Mouse (Mus musculus): ENCODE data around the gene Emilin2.
"Not testable (repeated sequence)": the region's sequence is repeated elsewhere in the genome, so short reads cannot be mapped to it uniquely, and the experiment has no call there.

Emilin2 gene

DNA sequence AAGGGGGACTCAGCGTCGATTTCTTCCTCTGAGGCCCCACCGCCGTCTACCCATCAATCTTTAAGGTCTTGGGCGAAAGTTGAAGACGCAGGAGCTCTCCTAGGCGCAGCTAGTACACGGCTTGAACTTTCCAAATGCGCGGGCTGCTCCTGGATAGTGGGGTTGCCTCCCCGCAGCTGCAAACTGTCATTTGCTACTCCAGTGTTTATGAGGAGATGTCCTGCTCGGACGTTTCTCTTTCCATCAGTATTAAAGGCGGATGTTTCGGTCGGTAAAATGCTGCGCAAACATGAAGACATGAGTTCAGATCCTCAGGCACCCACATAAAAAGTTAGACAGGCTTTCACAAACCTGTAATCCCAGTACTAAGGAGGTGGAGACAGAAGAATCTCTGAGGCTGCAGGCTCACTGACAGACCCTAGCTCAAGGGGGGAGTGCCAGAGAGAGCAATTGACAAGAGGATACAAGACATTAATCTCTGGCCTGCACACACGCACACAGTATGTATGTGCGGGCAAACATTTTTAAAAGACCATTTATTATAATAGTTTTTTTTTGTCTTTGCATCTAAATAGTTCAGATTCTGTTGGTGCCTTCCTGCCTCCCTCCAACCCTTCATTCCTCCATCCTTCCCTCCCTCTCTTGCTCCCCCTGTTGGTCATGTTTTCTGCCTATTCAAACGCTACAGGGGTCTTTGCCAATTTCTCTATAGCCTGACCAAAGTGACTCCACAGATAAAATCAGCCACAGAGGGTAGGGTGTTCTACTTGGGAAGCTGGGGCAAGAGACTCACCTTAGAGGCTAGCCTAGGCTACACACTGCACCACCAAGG, at the start of gene Emilin2:
Gene Emilin2 (minus strand): TSS at position 639 of the 832 bp plus-strand sequence.
- DNase-seq = no peak

DNA sequence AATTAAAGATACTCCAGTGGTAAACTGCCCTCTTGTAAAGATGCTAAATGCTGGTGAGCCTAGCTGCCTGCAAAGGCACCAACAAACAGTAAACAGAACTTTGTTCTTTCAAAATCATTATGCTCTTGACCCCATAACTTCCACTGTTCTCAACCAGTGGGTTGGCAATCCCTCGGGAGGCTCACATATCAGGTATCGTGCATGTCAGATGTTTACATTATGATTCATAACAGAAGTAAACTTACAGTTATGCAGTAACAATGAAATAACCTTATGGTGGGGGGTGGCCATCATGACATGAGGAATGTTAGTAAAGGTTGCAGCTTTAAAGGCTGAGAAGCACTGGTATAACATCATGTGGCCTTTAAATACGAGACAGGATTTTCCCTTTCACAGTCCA, 43.7 kb upstream of the Emilin2 start:
- DNase-seq = no peak

GRCm38 (mm10) chr17:71354205-71354604, 42.4 kb upstream of the Emilin2 start:
- no peak for DNase-seq

GRCm38 (mm10) chr17:71348188-71348587, 36.4 kb upstream of the Emilin2 start:
- DNase-seq = no peak

- no peak for DNase-seq
These were observed 30.2 kb upstream of the Emilin2 start for GRCm38 (mm10) chr17:71342006-71342405.

- DNase-seq = no peak
These were observed 26.8 kb upstream of the Emilin2 start for GRCm38 (mm10) chr17:71338627-71339026.

DNA sequence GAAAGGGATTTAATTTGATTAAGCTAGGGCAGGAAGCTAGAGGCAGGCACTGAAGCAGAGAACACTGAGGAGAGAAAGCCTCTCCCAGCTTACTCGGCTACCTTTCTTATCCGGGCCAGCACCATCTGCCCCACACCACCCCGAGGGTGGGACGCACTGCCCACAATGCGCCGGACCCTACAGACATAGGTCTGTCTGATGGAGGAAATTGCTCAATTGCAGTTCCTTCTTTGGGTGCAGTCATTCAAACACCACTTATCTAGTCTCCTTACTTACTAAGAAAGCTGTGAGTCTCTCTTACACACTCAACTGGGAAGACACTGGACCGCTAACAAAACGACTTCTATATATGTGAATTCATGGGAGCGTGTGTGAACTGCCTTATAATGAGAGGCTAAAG, 25.8 kb upstream of the Emilin2 start:
- DNase-seq = no peak

- DNase-seq = no peak
These were observed 24.6 kb upstream of the Emilin2 start for GRCm38 (mm10) chr17:71336421-71336820.

- no peak for DNase-seq
These were observed 20.5 kb upstream of the Emilin2 start for GRCm38 (mm10) chr17:71332298-71332697.

DNA sequence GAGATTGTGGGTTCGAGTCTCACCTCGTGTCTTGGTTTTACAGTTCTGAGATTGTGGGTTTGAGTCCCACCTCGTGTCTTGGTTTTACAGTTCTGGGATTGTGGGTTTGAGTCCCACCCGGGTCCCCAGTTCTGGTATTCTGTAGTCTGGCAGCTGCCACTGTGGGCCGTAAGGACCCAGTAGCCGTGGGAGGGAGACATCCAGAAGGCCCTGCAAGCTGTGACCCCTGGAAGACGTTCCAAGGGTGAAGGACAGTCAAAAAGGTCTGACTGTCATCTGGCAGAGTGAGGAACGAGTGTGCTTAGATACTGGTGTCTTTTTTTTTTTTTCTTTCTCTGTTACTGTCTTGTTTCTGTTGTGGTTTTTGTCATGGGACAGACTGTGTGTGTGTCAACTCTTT, 9.0 kb upstream of the Emilin2 start:
- DNase-seq = not testable (repeated sequence)

GRCm38 (mm10) chr17:71319361-71319760, 7.6 kb upstream of the Emilin2 start:
- no peak for DNase-seq

- DNase-seq = no peak
These were observed 5.8 kb upstream of the Emilin2 start for GRCm38 (mm10) chr17:71317571-71317970.

DNA sequence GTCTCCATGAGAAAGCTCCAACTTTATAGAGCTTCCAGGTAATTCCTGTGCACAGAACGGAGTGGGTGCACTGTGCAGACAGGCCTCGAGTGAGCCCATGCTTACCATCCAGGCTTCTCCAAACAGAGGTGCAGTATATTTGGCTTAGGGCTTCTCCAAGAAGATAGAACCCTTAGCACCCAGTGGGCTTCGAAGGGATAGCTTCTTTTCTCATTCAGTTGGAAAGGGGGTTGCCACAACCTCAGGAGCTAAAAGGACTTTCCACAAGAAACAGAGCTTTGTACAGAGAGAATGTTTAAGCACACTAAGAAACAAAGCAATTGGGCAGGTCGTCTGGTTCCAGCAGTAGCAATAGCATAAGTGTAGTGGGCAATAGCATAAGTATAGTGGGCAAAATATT, 2.5 kb upstream of the Emilin2 start:
- DNase-seq = no peak

- no peak for DNase-seq
These were observed 1.1 kb downstream of the Emilin2 start for GRCm38 (mm10) chr17:71310486-71311339.

DNA sequence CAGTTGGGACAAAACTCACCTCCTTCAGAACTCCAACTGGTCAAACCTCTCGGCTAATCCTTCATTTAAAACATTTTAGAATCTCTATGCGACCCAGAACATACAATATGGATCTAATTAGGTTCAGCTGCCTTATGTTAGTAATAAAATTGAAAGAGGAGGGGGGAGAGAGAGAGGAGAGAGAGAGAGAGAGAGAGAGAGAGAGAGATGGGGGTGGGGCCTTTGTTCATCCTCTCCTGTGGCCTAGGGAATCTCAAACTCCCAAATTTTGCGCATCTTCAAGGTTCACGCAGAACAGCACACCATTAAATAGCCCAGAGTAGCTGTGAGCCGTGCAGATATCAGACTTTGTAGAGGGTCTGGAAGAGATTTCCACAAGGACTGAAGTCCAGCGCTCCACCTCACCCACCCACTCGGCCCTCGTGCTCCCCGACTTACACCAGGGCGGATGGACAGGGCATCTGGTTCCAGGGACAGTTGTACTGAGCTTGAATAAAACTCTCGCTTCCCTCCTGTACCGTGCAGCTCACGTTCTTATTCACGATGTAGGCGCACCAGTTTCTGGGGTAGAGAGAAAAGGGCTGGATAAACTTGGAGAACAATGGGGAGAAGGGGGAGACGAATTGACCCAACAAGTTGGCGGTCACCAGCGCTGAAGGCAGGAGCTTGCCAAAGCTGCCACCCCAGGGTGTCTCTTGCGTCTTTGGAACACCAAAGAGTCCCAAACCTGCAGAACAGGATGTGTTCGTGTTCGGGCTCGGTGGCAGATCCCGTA, 1.9 kb downstream of the Emilin2 start:
- DNase-seq = no peak

DNA sequence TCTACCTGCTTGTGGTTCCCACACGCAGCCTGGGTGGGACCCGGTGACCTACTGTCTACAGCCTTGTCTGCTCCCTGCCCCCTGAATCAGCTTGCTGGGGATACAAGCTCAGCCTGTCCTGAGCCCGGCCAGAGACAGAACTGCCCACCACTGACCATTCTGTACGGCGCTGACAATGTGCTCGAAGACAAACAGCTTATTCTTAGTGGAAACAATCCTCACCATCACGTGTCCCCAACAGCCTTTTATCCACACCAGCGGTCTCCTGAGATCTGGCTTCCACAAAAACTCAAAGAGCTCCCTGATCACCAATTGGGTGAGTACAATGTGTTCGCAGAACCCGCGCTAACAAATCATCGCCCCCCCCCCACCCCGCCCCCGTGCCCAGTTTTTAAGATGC, 2.6 kb downstream of the Emilin2 start:
- peak; percentile 14 for DNase-seq

DNA sequence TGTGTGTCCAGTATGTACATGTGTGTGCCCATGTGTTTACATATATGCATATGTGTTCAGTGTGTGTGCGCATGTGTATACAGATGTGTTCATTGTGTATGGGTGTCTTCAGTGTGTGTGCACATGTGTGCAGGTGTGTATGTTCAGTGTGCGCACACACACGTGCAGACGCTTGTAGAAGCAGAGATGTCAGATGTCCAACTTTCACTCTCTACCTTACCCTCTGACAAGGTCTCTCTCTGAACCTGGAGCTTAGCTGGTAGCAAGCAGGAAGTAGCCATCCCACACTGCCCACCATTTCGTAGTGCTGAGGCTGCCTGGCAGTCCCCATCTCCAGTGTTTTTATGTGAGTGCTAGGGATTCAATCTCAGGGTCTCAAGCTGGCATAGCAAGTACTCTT, 3.5 kb downstream of the Emilin2 start:
- no peak for DNase-seq

- no peak for DNase-seq
These were observed 4.5 kb downstream of the Emilin2 start for GRCm38 (mm10) chr17:71307251-71307790.

GRCm38 (mm10) chr17:71306716-71307115, 5.1 kb downstream of the Emilin2 start:
- DNase-seq = no peak

- no peak for DNase-seq
These were observed 5.7 kb downstream of the Emilin2 start for GRCm38 (mm10) chr17:71306091-71306490.

GRCm38 (mm10) chr17:71303444-71303843, 8.3 kb downstream of the Emilin2 start:
- no peak for DNase-seq

DNA sequence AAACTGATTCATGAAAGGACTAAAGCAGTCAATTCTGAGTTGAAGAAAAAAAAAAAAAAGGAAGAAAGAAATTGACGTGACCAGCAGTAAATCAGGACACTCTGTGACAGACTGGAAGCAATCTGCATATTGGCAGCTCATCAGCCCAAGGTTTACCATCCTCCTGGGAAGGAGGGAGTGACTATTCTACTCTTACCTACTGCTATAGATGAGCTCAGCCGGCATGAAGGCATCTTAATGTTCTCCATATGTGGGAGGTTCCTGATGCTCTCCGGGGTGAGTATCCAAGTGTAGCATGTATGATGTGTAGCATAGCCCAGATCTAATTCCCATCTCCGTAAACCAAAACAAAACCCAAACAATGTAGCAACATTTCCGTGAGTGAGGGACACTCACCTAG, 10.4 kb downstream of the Emilin2 start:
- DNase-seq = no peak

DNA sequence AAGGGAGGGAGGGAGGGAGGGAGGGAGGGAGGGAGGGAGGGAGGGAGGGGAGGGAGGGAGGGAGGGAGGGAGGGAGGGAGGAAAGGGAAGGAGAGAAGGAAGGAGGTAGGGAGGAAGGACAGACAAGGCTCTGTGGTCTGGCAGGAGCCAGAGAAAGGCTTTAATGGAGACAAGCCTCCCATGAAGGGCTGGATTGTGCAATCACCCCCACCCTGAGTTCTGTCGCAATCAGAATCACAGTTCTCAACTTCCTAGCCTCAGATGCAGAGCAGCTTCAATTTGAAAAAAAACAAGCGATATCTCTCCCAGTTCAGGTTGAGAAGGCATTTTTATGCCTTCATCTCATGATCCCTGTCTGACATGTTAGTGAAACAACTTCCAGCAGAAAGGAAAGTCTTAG, 11.4 kb downstream of the Emilin2 start:
- DNase-seq = peak; percentile 53

Data from layer of hippocampus, adult 9-11 months (tissue).